Mouse (Mus musculus): ENCODE results near the gene Pgm2l1.

Gene Pgm2l1

GRCm38 (mm10) chr7:100227158-100227875, at the start of gene Pgm2l1:
TSS of gene Pgm2l1 (plus strand) at chr7:100227394.
- peak; percentile 97 for DNase-seq (ENCODE audit: low read depth, low spot score)

DNA sequence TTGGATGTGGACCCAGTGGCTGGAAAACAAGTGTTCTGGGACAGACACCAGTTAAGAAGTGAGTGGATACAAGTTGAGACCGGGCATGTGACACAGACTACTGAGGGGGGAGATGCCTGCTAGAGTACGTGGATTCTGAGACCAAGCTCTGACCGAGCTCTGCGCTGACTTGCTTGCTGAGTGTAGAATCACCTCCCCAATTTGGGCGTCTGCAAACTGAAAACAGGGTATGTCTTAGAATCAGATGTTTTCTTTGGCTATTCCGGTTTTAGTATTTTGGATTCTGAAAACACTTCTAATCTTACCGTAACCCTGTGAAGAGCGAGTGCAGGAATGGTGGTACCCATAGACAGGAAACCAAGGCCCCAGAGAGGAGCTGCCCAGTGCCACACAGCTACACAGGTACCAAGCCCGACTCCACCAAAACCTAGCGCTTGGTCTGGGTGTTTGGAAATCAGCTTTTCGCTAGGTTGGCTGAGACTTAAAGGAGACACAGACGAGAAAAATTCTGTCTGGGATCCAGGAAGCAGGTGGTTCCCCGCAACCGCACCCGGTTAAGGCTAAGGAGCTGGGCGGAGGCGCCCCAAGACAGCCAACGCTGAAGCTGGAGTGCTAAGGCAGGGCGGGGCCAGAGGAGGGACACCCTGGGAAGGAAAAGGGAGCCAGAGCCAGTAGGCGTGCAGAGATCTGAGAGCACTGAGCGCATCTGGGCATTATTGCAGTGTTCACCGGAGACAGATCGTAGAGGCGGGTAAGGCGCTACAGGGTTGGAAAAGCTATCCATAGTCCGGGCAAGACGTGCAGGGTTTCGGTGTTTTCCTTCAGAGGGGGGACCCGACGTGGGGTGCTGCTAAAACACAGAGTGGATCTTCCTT, 48.9 kb upstream of the Pgm2l1 start:
- DNase-seq (ENCODE audit: low read depth, low spot score): peak; percentile 22

DNA sequence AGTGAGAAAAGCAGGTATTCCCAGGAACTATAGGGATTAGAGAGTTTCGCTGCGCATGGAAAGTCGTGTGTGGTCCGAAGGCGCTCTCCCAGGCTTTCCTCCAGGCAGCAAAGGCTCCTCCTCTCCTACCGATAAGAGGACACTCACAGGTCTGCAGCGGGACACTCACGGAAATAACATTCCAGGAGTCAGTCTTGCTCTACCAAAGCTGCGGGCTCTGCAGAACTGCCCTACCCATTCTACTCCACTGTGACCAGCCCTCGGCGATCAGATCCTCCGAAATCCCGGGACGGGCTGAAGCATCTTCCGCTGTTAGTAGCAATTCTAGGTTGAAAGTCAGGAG, 48.3 kb upstream of the Pgm2l1 start:
- no peak for DNase-seq (ENCODE audit: low read depth, low spot score)

DNA sequence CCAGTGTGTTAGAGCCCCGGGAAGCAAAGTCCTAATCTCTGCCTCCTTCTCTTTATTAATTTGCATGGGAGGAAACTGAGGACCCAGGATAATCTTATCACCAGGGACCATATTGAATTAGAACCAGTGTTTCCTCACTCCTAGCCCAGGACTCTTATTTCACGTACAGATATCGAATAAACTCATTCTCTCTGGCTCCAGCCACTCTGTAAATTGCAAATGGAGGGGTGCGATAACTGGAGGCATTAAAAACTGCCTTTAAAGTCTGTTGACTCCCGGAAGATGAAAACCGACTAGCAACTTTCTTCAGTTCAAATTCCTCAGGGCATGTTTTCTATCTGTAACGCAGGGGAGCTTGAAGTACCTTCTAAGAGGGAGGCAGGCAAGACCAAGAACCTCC, 47.8 kb upstream of the Pgm2l1 start:
- no peak for DNase-seq (ENCODE audit: low read depth, low spot score)

- DNase-seq (ENCODE audit: low read depth, low spot score): no peak
Measured at GRCm38 (mm10) chr7:100179836-100180407, 47.3 kb upstream of the Pgm2l1 start.

DNA sequence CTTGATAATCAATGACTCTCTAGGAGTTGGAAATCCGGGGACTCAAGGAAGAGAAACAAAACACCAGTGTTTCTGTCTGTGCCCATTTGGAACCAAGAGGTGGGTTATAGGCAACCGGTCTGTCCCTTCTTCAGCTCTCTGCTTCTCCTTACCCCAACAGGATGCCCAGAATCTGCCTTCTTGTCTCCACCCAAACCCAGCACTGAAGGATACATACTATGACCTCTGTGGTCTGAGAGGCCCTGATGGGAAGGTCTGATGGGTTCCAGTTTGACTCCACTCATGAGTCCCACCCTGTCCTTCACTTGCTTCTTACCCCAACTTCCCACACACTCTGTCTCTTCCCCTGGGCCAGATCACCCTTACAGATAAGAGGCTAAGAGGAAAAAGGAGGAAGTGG, 46.0 kb upstream of the Pgm2l1 start:
- no peak for DNase-seq (ENCODE audit: low read depth, low spot score)

DNA sequence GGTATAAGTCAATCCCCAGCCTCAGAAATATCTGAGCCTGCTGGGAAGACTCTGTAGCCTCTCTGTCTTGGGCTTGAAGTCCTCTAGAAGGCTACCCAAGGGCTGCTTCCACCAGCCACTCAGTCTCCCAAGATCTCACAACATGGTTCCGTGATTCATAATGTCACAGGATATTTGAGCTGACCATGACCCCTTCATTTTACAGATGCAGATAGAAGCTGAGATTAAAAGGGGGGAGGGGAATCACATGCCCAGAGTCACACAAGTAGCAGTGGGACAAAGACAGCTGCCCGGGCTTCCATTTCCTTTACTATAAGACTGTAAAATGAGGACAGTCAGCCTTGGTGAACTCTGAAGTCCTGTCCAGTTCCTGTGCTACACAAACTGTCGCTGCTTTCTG, 45.6 kb upstream of the Pgm2l1 start:
- no peak for DNase-seq (ENCODE audit: low read depth, low spot score)

DNA sequence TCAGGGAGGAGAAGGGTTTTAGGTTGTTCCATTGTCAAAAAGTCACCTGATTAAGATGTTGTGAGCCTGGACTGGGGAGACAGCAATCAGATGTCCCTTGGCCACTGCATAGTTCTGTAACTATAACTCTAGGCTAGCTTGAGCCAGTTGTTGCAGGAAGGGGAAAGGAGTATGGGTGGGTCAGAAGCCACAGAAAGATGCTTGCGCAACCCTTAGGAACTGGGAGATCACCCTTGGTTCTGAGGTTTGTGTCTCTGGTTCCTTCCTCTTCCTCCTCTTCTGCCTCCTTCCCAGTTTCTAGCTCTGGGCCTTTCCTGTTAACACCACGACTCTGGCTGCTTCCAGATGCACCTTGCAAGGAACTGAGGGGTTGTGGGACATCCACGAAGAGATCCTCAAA, 44.8 kb upstream of the Pgm2l1 start:
- no peak for DNase-seq (ENCODE audit: low read depth, low spot score)

DNA sequence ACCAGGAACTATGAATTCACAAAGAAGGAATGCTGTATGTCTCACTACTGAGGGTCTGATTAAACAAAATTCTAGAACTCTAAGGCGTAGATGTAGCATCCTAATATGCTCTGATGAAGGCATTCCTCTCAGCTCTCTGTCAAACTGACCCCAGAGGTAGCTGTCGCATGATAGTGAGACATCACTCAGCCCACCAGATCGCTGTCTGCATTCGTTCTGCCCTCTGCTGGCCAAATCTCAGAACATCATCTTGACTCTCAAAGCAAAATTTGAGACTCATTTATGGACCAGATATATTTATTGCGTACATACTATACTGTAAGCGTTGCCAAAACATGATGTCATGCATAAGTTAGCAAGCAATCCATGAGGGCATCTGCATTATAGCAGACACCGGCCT, 39.6 kb upstream of the Pgm2l1 start:
- peak; percentile 60 for DNase-seq (ENCODE audit: low read depth, low spot score)

DNA sequence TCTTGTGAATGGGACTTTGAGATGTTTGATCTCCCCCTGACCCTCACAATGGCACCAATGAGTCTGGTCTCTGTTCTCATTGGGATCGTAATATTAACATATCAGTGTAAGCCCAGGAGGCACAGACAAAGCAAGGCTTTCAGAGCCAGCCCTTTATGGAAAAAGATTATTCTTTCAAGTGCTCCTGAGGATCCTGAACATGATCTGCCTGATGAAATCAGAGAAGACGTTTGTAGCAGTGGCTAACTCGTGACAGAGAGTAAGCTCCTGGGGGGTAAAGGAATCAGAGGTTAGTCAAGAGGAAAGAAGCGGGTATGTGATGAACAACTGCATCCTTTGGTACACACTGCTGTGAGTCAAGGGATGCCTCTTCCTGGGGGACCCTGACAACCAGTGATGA, 37.0 kb upstream of the Pgm2l1 start:
- DNase-seq (ENCODE audit: low read depth, low spot score): no peak

DNA sequence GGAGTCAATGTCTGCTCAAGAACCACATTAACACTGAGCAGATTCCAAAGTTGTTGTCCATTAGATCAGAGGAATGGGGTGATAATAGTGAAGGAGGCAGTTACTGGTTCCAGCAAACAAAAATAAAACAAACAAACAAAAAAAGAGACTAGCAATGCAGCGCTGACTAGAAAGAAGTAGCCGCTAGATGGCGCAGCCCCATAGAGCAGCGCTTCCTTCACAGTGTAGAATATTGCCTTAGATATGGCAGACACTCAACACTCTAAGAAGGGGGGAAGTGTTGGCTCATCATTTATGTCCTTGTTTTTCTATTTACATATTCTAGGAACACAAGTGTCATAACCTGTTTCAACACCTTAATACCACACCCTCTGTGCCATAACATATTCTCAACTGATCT, 36.4 kb upstream of the Pgm2l1 start:
- DNase-seq (ENCODE audit: low read depth, low spot score): peak; percentile 79

- DNase-seq (ENCODE audit: low read depth, low spot score): no peak
Measured at GRCm38 (mm10) chr7:100201191-100201590, 26.0 kb upstream of the Pgm2l1 start.

GRCm38 (mm10) chr7:100203616-100204015, 23.6 kb upstream of the Pgm2l1 start:
- DNase-seq (ENCODE audit: low read depth, low spot score): no peak

- DNase-seq (ENCODE audit: low read depth, low spot score): no peak
Measured at GRCm38 (mm10) chr7:100204871-100205270, 22.3 kb upstream of the Pgm2l1 start.

- no peak for DNase-seq (ENCODE audit: low read depth, low spot score)
Measured at GRCm38 (mm10) chr7:100206144-100206543, 21.1 kb upstream of the Pgm2l1 start.

DNA sequence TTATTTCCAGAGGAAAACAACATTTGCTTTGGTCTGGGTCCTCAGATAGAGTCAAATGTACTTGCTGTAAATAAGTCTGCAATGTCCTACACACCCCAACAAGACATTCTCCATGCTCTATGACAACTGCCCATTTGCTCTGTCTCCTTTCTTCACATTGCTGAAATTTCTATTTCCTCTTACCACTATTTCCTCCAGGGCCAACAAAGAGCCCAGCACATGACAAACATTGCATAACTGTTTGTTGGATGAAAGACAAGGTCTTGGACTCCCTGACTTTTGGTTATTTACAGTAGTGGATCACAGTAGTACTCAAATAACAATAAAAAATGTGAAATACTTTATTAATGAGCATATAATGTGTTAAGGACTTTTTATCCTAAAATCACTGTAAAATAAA, 19.3 kb upstream of the Pgm2l1 start:
- no peak for DNase-seq (ENCODE audit: low read depth, low spot score)

DNA sequence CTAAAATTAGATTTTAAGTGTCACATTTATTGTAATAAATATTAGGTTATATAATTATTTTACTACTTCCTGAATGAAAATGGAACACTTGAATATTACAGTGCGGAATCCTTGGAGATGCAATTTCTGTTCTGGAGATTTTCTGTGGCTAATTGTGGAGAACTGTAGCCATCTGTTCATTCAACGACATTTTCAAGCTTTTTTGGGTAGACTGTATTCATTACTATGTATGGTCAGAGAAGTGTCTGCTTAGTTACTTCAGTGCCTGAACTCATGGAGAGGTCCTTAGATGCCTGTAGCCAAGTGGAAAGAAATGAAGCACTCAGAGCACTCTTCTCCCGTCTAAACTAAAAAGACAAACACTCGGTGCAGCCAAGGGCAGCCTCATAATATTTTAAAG, 12.9 kb upstream of the Pgm2l1 start:
- DNase-seq (ENCODE audit: low read depth, low spot score): no peak

DNA sequence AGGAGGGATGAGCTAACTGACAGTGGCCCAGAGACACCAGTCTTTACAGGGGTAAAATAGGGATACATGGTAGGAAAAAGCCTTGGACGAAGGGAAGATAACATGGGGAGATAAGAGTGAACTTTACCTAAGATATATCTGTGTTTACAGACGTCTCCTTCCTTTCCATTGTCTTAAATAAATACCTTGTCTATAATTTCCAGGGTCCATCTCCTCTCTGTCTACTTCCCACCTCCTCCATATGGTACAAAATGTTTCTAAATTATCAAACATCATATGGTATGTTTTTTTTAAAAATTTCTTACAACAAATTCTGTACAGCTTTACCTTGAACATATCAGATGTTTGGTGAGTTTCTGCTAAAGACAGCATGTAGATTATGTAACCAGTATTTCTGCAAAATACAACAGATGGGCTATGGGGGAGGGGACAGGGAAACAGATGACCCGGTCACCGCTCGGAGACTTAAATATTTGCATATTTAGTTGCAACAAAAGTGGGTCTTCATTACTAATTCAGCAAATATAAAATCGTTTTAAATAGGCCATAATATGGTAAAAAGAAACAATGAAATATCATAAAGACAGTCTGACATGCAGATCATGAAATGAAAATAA, 12.0 kb upstream of the Pgm2l1 start:
- no peak for DNase-seq (ENCODE audit: low read depth, low spot score)

DNA sequence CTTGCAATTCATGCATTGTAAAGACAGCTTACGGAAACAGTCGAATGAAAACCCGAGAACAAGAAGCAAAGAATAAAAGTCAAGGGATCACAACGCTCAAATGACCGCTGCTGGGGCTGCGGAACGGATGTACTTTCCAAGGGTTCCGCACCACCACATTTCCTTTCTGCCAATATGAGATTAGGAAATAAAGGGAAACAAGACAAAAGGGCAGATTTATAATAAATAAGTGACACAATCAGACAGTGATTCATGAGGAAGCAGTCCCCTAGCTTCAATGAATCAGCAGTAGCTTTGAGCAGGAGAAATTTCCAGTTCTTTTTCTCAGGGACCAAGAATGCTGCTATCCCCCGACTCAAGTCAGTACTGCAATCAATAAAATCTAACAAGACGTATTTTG, 11.2 kb upstream of the Pgm2l1 start:
- no peak for DNase-seq (ENCODE audit: low read depth, low spot score)

- no peak for DNase-seq (ENCODE audit: low read depth, low spot score)
Measured at GRCm38 (mm10) chr7:100216601-100217565, 10.3 kb upstream of the Pgm2l1 start.

- DNase-seq (ENCODE audit: low read depth, low spot score): peak; percentile 48
Measured at GRCm38 (mm10) chr7:100227896-100228525, 817 bp downstream of the Pgm2l1 start.

Data from CD4-positive, CD25-positive, alpha-beta regulatory T cell, adult 2 months (primary cell).